Mouse (Mus musculus): Measurements from ENCODE around the gene Usp3. TPM values are rescaled to one million over a fixed set of nuclear protein-coding genes. Genes with fewer than 3 reads are reported as not detected.

The Usp3 gene
- total and polyA plus RNA-seq, 3 experiments: 24.4 to 39.5 (median 36.6) TPM

- Histone ChIP-seq H3K4me1 (ENCODE audit: control insufficient read depth in 1 of 2, insufficient read depth in 2 of 2) (peaks cover 40 to 86% of the 10 kb centered on the region in 2 experiments), H3K4me2 (ENCODE audit: insufficient read depth, low read depth, poor library complexity, severe bottlenecking) (no peak overlapping the region), H3K9me3 (replicated peaks; ENCODE audit: low read length) (no peaks in the 10 kb centered on the region), H3K27me3 (replicated peaks) (no peaks in the 10 kb centered on the region), H3K79me2 (replicated peaks; ENCODE audit: control insufficient read depth, extremely low read depth, insufficient read depth, poor library complexity, severe bottlenecking) (no peaks in the 10 kb centered on the region), H3K27ac (ENCODE audit: insufficient read depth, low read depth) (peak overlapping the region; percentile 55; the same call in 1 of the 2 replicates), H3K4me3 (replicated peaks in 1 of 3; ENCODE audit: low read depth in 2 of 3, low read length in 2 of 3, poor library complexity in 1 of 3) (no peak overlapping the region), H3K36me3 (replicated peaks in 1 of 2; ENCODE audit: control insufficient read depth in 1 of 2, insufficient read depth in 1 of 2, low read length in 1 of 2) (peaks cover 41 to 66% of the 10 kb centered on the region in 2 experiments), H3K9ac (ENCODE audit: insufficient read depth, low read depth) (no peak overlapping the region)
- dilution Hi-C loops (cut with MboI; ENCODE audit: extremely low pct_ligation_motif_present, extremely low pct_unique_long_range_greater_than_20kb, low sequenced_read_pairs) (no loop called here), in situ Hi-C loops (cut with MboI; ENCODE audit: low pct_ligation_motif_present, low pct_unique_long_range_greater_than_20kb, low sequenced_read_pairs) (loop anchor here (10.0 to 25.0 kb wide), 4 partner anchors 222 to 481 kb away; partner anchors contain the start of genes Aph1b, Ciao2a, Gm10647 and Lactb)
- TF ChIP-seq MEF2A (IDR thresholded peaks at IDR 0.05; ENCODE audit: borderline replicate concordance, low read depth, low read length) (no peak), JUN (IDR thresholded peaks at IDR 0.05; ENCODE audit: insufficient read depth, low read depth, low read length) (no peak), ZMIZ1 (IDR thresholded peaks at IDR 0.05; ENCODE audit: low read depth, low read length) (no peak), HCFC1 (IDR thresholded peaks at IDR 0.05; ENCODE audit: low read depth, low read length) (no peak), MAX (IDR thresholded peaks at IDR 0.05; ENCODE audit: low read length) (no peak), ZKSCAN1 (IDR thresholded peaks at IDR 0.05; ENCODE audit: borderline replicate concordance, low read depth, low read length) (no peak), MXI1 (IDR thresholded peaks at IDR 0.05; ENCODE audit: low read depth, low read length) (no peak), IRF4 (IDR thresholded peaks at IDR 0.05; ENCODE audit: low read depth, low read length) (no peak), ELF1 (IDR thresholded peaks at IDR 0.05; ENCODE audit: low read depth, low read length) (no peak), CTCF (conservative IDR thresholded peaks at IDR 0.05 in 1 of 2, IDR thresholded peaks at IDR 0.05 in 1 of 2; ENCODE audit: low read depth in 2 of 2, low read length in 2 of 2) (no peak), SIN3A (IDR thresholded peaks at IDR 0.05; ENCODE audit: low read length) (no peak), USF1 (IDR thresholded peaks at IDR 0.05; ENCODE audit: low read depth, low read length) (no peak)
- DNase-seq (ENCODE audit: extremely low read depth): no peak
Observed at GRCm38 (mm10) chr9:66506424-66506823, 86.5 kb downstream of the Usp3 start.

- no peaks in the 10 kb centered on the region for H3K9me3 ChIP-seq (replicated peaks; ENCODE audit: low read length)
- no peaks in the 10 kb centered on the region for H3K79me2 ChIP-seq (replicated peaks; ENCODE audit: control insufficient read depth, extremely low read depth, insufficient read depth, poor library complexity, severe bottlenecking)
- dilution Hi-C loops (cut with MboI; ENCODE audit: extremely low pct_ligation_motif_present, extremely low pct_unique_long_range_greater_than_20kb, low sequenced_read_pairs): no loop called here
- H3K4me2 ChIP-seq (ENCODE audit: insufficient read depth, low read depth, poor library complexity, severe bottlenecking): no peak overlapping the region
- peaks cover 41 to 70% of the 10 kb centered on the region in 2 experiments for H3K36me3 ChIP-seq (replicated peaks in 1 of 2; ENCODE audit: control insufficient read depth in 1 of 2, insufficient read depth in 1 of 2, low read length in 1 of 2)
- no peaks in the 10 kb centered on the region for H3K27me3 ChIP-seq (replicated peaks)
- DNase-seq (ENCODE audit: extremely low read depth): no peak
- H3K27ac ChIP-seq (ENCODE audit: insufficient read depth, low read depth): no peak overlapping the region
- no peak for TF ChIP-seq ZC3H11A (IDR thresholded peaks at IDR 0.05; ENCODE audit: low read depth, low read length)
- TF ChIP-seq SIN3A (IDR thresholded peaks at IDR 0.05; ENCODE audit: low read length): no peak
- TF ChIP-seq TCF12 (IDR thresholded peaks at IDR 0.05; ENCODE audit: low read depth, low read length): no peak
- TF ChIP-seq NELFE (IDR thresholded peaks at IDR 0.05; ENCODE audit: low read depth, low read length): no peak
- TF ChIP-seq TBP (conservative IDR thresholded peaks at IDR 0.05; ENCODE audit: low read depth, low read length): no peak
- H3K4me3 ChIP-seq (replicated peaks in 1 of 3; ENCODE audit: low read depth in 2 of 3, low read length in 2 of 3, poor library complexity in 1 of 3): no peak overlapping the region
- no peak overlapping the region for H3K9ac ChIP-seq (ENCODE audit: insufficient read depth, low read depth)
- peaks cover 43 to 89% of the 10 kb centered on the region in 2 experiments for H3K4me1 ChIP-seq (ENCODE audit: control insufficient read depth in 1 of 2, insufficient read depth in 2 of 2)
- in situ Hi-C loops (cut with MboI; ENCODE audit: low pct_ligation_motif_present, low pct_unique_long_range_greater_than_20kb, low sequenced_read_pairs): loop anchor here (10.0 to 25.0 kb wide), 4 partner anchors 221 to 481 kb away; partner anchors contain the start of genes Aph1b, Ciao2a, Gm10647 and Lactb
Observed at GRCm38 (mm10) chr9:66506011-66506410, 86.9 kb downstream of the Usp3 start.

Data from CH12.LX (cell line).